ENCODE assay signal across 20 mouse cellular contexts in genomic region chr11:69108223-69108622, GRCm38 (mm10). TPM values are rescaled to one million over a fixed set of nuclear protein-coding genes. Genes with fewer than 3 reads are reported as not detected.
DNase-seq lines count a peak whose midpoint lies in the region; ATAC-seq lines count a peak whose summit lies in the region.
"Had no signal": no experiment of that assay in that cellular context is flagged by ENCODE, and none has a peak within 500 bp of the region (broad histone marks: within the 10 kb centered on the region; RNA-seq: fewer than 3 reads in every experiment).

No protein-coding gene starts in this region.

- H3K4me2 ChIP-seq in forebrain, embryonic 12.5 days: no peak overlapping the region
- H3K4me2 ChIP-seq: forebrain, embryonic 15.5 days; heart, embryonic 13.5 days; hindbrain, embryonic 14.5 days had no signal

- peaks cover 64% of the 10 kb centered on the region for H3K36me3 ChIP-seq in forebrain, embryonic 10.5 days (replicated peaks)
- peaks cover 63% of the 10 kb centered on the region for H3K36me3 ChIP-seq in forebrain, embryonic 12.5 days (replicated peaks)
- peaks cover 64% of the 10 kb centered on the region for H3K36me3 ChIP-seq in limb, embryonic 10.5 days

- no peak for DNase-seq in forebrain, embryonic 10.5 days (ENCODE audit: extremely low spot score, low spot score)
- peak; percentile 12 to 60 for DNase-seq in spleen, postnatal 4 days (ENCODE audit: low spot score in 2 of 2)
- no peak for DNase-seq in spleen, postnatal 10 days (ENCODE audit: low spot score in 2 of 2)
- DNase-seq in B cell, adult 2 months: peak; percentile 12 to 15
- no peak for DNase-seq in limb, embryonic 10.5 days (ENCODE audit: low spot score)
- DNase-seq: adrenal gland, postnatal 14 days; cerebellum, adult 9-10 months; heart, postnatal 14 days; heart, postnatal 4 days had no signal

- no peak for ATAC-seq in forebrain, embryonic 12.5 days (ENCODE audit: low FRiP score)
- ATAC-seq: activated CD4-positive, CD25-positive, alpha-beta regulatory T cell, adult 4 months; forebrain, embryonic 15.5 days; hindbrain, postnatal 0 days; inflammation-experienced regulatory T-cells, adult 6 months; intestine, embryonic 16.5 days had no signal

- H3K9me3 ChIP-seq in forebrain, embryonic 10.5 days: no peaks in the 10 kb centered on the region
- H3K9me3 ChIP-seq in forebrain, embryonic 12.5 days: no peaks in the 10 kb centered on the region
- no peaks in the 10 kb centered on the region for H3K9me3 ChIP-seq in limb, embryonic 10.5 days (replicated peaks)
- H3K9me3 ChIP-seq: forebrain, embryonic 15.5 days; heart, embryonic 13.5 days had no signal

- H3K9ac ChIP-seq in forebrain, embryonic 12.5 days: no peak overlapping the region
- H3K9ac ChIP-seq: forebrain, embryonic 15.5 days; heart, embryonic 13.5 days; hindbrain, embryonic 14.5 days had no signal

- H3K4me3 ChIP-seq in forebrain, embryonic 10.5 days: 0 out of 2 replicates have a peak overlapping the region, but pooled peaks have one; percentile 10
- no peak overlapping the region for H3K4me3 ChIP-seq in forebrain, embryonic 12.5 days (replicated peaks)
- H3K4me3 ChIP-seq in limb, embryonic 10.5 days: 0 out of 2 replicates have a peak overlapping the region, but pooled peaks have one; percentile 19
- H3K4me3 ChIP-seq: forebrain, embryonic 15.5 days; heart, embryonic 13.5 days had no signal

- H3K27me3 ChIP-seq in forebrain, embryonic 10.5 days (ENCODE audit: poor library complexity, severe bottlenecking): peaks cover 19% of the 10 kb centered on the region
- peaks cover 16% of the 10 kb centered on the region for H3K27me3 ChIP-seq in forebrain, embryonic 12.5 days
- peaks cover 8% of the 10 kb centered on the region; the same call in 1 of the 2 replicates for H3K27me3 ChIP-seq in limb, embryonic 10.5 days (ENCODE audit: low read depth, poor library complexity, severe bottlenecking)
- H3K27me3 ChIP-seq: forebrain, embryonic 15.5 days; heart, embryonic 13.5 days had no signal

- WGBS in forebrain, embryonic 10.5 days: 94% methylated on average over 9 of the region's 9 CpGs
- 93% methylated on average over 9 of the region's 9 CpGs for WGBS in forebrain, embryonic 12.5 days
- WGBS in limb, embryonic 10.5 days: 93% methylated on average over 9 of the region's 9 CpGs

- H3K27ac ChIP-seq in forebrain, embryonic 10.5 days: no peak overlapping the region
- no peak overlapping the region for H3K27ac ChIP-seq in forebrain, embryonic 12.5 days
- no peak overlapping the region for H3K27ac ChIP-seq in limb, embryonic 10.5 days
- H3K27ac ChIP-seq: forebrain, embryonic 15.5 days; heart, embryonic 13.5 days; hindbrain, embryonic 14.5 days; hindbrain, postnatal 0 days had no signal

- H3K4me1 ChIP-seq in forebrain, embryonic 10.5 days: peaks cover 28% of the 10 kb centered on the region
- peaks cover 7% of the 10 kb centered on the region for H3K4me1 ChIP-seq in forebrain, embryonic 12.5 days
- H3K4me1 ChIP-seq in limb, embryonic 10.5 days: peaks cover 26% of the 10 kb centered on the region

RNA-seq across cellular contexts. Expression of gene Hes7, which starts 12.0 kb away (rescaled TPM):
- polyA plus RNA-seq in forebrain, embryonic 10.5 days (2016; fragmentation: Nextera tagmentation; extraction: Ambion mirVana): 0.16 and 0.17 TPM in 2 replicates
- 0.31 and 0.43 TPM in 2 replicates for polyA plus RNA-seq in forebrain, embryonic 12.5 days (2016; fragmentation: Nextera tagmentation; extraction: Ambion mirVana)
- 0.53 and 0.90 TPM in 2 replicates for polyA plus RNA-seq in limb, embryonic 10.5 days (2016; fragmentation: Nextera tagmentation; extraction: Ambion mirVana)
- polyA plus RNA-seq: activated CD4-positive, CD25-positive, alpha-beta regulatory T cell, adult 4 months; inflammation-experienced regulatory T-cells, adult 6 months had no signal

RNA-seq across cellular contexts. Expression of gene Per1, which starts 13.2 kb away (rescaled TPM):
- polyA plus RNA-seq in forebrain, embryonic 10.5 days (2016; fragmentation: Nextera tagmentation; extraction: Ambion mirVana): 7.3 and 9.0 TPM in 2 replicates
- polyA plus RNA-seq in forebrain, embryonic 12.5 days (2016; fragmentation: Nextera tagmentation; extraction: Ambion mirVana): 7.8 and 12.3 TPM in 2 replicates
- 10.3 and 10.8 TPM in 2 replicates for polyA plus RNA-seq in limb, embryonic 10.5 days (2016; fragmentation: Nextera tagmentation; extraction: Ambion mirVana)

RNA-seq across cellular contexts. Expression of gene 9130213A22Rik, which starts 14.2 kb away (rescaled TPM):
- polyA plus RNA-seq in forebrain, embryonic 10.5 days (2016; fragmentation: Nextera tagmentation; extraction: Ambion mirVana): 0.11 and 0.16 TPM in 2 replicates
- polyA plus RNA-seq in forebrain, embryonic 12.5 days (2016; fragmentation: Nextera tagmentation; extraction: Ambion mirVana): 0.11 TPM in 1 of 2 replicates, not detected in the other
- polyA plus RNA-seq in limb, embryonic 10.5 days (2016; fragmentation: Nextera tagmentation; extraction: Ambion mirVana): 0.15 and 0.29 TPM in 2 replicates
- polyA plus RNA-seq: activated CD4-positive, CD25-positive, alpha-beta regulatory T cell, adult 4 months; embryonic facial prominence, embryonic 11.5 days; forebrain, embryonic 11.5 days; hindbrain, embryonic 11.5 days had no signal

RNA-seq across cellular contexts. Expression of gene Aloxe3, which starts 17.5 kb away (rescaled TPM):
- polyA plus RNA-seq in forebrain, embryonic 10.5 days (2016; fragmentation: Nextera tagmentation; extraction: Ambion mirVana): 0.26 and 0.28 TPM in 2 replicates
- 0.19 and 0.55 TPM in 2 replicates for polyA plus RNA-seq in forebrain, embryonic 12.5 days (2016; fragmentation: Nextera tagmentation; extraction: Ambion mirVana)
- polyA plus RNA-seq in limb, embryonic 10.5 days (2016; fragmentation: Nextera tagmentation; extraction: Ambion mirVana): 0.28 and 0.39 TPM in 2 replicates
- polyA plus RNA-seq: forebrain, embryonic 11.5 days had no signal

RNA-seq across cellular contexts. Expression of gene Vamp2, which starts 19.9 kb away (rescaled TPM):
- 51.3 and 57.6 TPM in 2 replicates for polyA plus RNA-seq in forebrain, embryonic 10.5 days (2016; fragmentation: Nextera tagmentation; extraction: Ambion mirVana)
- 103 and 121 TPM in 2 replicates for polyA plus RNA-seq in forebrain, embryonic 12.5 days (2016; fragmentation: Nextera tagmentation; extraction: Ambion mirVana)
- 51.1 and 72.1 TPM in 2 replicates for polyA plus RNA-seq in limb, embryonic 10.5 days (2016; fragmentation: Nextera tagmentation; extraction: Ambion mirVana)

Comparison
In these comparisons a context has a peak if more than half of its experiments do, and no peak if none do; other contexts are left out.
1. DNase-seq: peak in spleen, postnatal 4 days (2 of 2) and B cell, adult 2 months (2 of 2); none in forebrain, embryonic 10.5 days (single experiment), spleen, postnatal 10 days (0 of 2) and limb, embryonic 10.5 days (single experiment).